Mouse (Mus musculus) lung, postnatal 10 days (tissue): ENCODE data around the gene Zfp870.
"Not testable (repeated sequence)": the region's sequence is repeated elsewhere in the genome, so short reads cannot be mapped to it uniquely, and the experiment has no call there.

Experiments used
- DNase-seq: peaks from one replicate; pipeline ENCODE4 v3.0.0; 2021

The Zfp870 gene

GRCm38 (mm10) chr17:32867266-32867665, 24.2 kb downstream of the Zfp870 start:
- DNase-seq, result not testable (repeated sequence)

- DNase-seq, result not testable (repeated sequence)
Observed at GRCm38 (mm10) chr17:32856713-32857112, 34.7 kb downstream of the Zfp870 start.

GRCm38 (mm10) chr17:32851581-32851980, 39.9 kb downstream of the Zfp870 start:
- DNase-seq, result no peak

GRCm38 (mm10) chr17:32841388-32841787, 50.1 kb downstream of the Zfp870 start:
- DNase-seq, result no peak

- DNase-seq, result peak; percentile 24
Observed at GRCm38 (mm10) chr17:32839083-32839802, 52.2 kb downstream of the Zfp870 start.

- no peak for DNase-seq
Observed at GRCm38 (mm10) chr17:32830418-32830782, 61.0 kb downstream of the Zfp870 start.

- peak; percentile 89 for DNase-seq
Observed at GRCm38 (mm10) chr17:32829540-32830417, 61.7 kb downstream of the Zfp870 start, which contains the start of gene Zfp799. Gene Zfp799 (minus strand): TSS chr17:32830261.
